Comparison of ENCODE assay signal across 10 mouse cellular contexts in the genomic region with DNA sequence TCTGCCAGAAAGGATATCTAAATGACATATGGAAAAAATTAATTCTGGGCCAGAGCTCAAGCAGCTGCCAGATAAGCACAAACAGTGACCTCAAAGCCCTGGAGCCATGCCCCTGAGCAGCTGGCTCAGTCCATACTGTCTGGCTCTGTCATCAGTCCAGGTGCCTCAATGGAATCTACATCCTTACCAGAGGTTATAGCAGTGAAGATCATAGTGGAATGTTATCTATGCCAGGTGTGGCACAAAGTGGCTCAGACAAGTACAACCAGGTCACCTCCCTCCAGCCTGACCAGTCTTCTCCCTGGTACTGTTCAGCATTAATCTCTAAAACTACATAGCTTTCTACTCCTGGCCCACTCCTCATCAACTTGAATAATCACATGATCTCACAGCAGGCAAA.
DNase-seq lines count a peak whose midpoint lies in the region; ATAC-seq and TF ChIP-seq lines count a peak whose summit lies in the region.
"Had no signal": no experiment of that assay in that cellular context is flagged by ENCODE, and none has a peak within 500 bp of the region (broad histone marks: within the 10 kb centered on the region; RNA-seq: fewer than 3 reads in every experiment).

No protein-coding gene starts in this region.

- H3K4me1 ChIP-seq in hindbrain, embryonic 11.5 days (replicated peaks; ENCODE audit: control insufficient read depth, insufficient read depth, low read length) = no peaks in the 10 kb centered on the region
- H3K4me1 ChIP-seq in hindbrain, embryonic 10.5 days (replicated peaks) = no peaks in the 10 kb centered on the region
- H3K4me1 ChIP-seq in hindbrain, embryonic 15.5 days (replicated peaks) = no peaks in the 10 kb centered on the region
- no peaks in the 10 kb centered on the region for H3K4me1 ChIP-seq in midbrain, embryonic 13.5 days (replicated peaks)
- no peaks in the 10 kb centered on the region for H3K4me1 ChIP-seq in thymus, adult 2 months (replicated peaks; ENCODE audit: control insufficient read depth, insufficient read depth, low read length)

- DNase-seq in hindbrain, embryonic 11.5 days (ENCODE audit: low spot score) = no peak
- no peak for DNase-seq in hindbrain, embryonic 10.5 days (ENCODE audit: low spot score)
- peak; percentile 18 for DNase-seq in adipocyte (ENCODE audit: low spot score)
- DNase-seq in left cerebral cortex, adult 8-10 months (ENCODE audit: low spot score in 2 of 2) = no peak
- no peak for DNase-seq in thymus, postnatal 14 days
- DNase-seq in thymus, adult 2 months = no peak
- DNase-seq: heart, adult 18-20 months; left cerebral cortex, postnatal 4 days had no signal

- H3K27ac ChIP-seq in hindbrain, embryonic 11.5 days (ENCODE audit: low read depth, low read length) = no peak overlapping the region
- H3K27ac ChIP-seq in hindbrain, embryonic 10.5 days = no peak overlapping the region
- H3K27ac ChIP-seq in hindbrain, embryonic 15.5 days (replicated peaks) = no peak overlapping the region
- H3K27ac ChIP-seq in midbrain, embryonic 13.5 days = no peak overlapping the region
- no peak overlapping the region for H3K27ac ChIP-seq in thymus, adult 2 months (ENCODE audit: control insufficient read depth, insufficient read depth, low read length)

- no peak for TF ChIP-seq POLR2A in thymus, adult 2 months (IDR thresholded peaks at IDR 0.05; ENCODE audit: control insufficient read depth, extremely low read depth, insufficient read depth, low read length, poor library complexity)

- no peaks in the 10 kb centered on the region for H3K27me3 ChIP-seq in hindbrain, embryonic 11.5 days (ENCODE audit: control insufficient read depth, insufficient read depth, low read length)
- no peaks in the 10 kb centered on the region for H3K27me3 ChIP-seq in hindbrain, embryonic 10.5 days (ENCODE audit: insufficient read depth, poor library complexity, severe bottlenecking)
- no peaks in the 10 kb centered on the region for H3K27me3 ChIP-seq in hindbrain, embryonic 15.5 days
- H3K27me3 ChIP-seq in midbrain, embryonic 13.5 days = no peaks in the 10 kb centered on the region
- no peaks in the 10 kb centered on the region for H3K27me3 ChIP-seq in thymus, adult 2 months (ENCODE audit: control insufficient read depth, insufficient read depth, low read length)

- no peak for TF ChIP-seq CTCF in thymus, adult 2 months (IDR thresholded peaks at IDR 0.05; ENCODE audit: borderline replicate concordance, control insufficient read depth, extremely low read depth, insufficient read depth, low read length, poor library complexity)

- ATAC-seq in hindbrain, embryonic 11.5 days (ENCODE audit: low FRiP score) = peak; percentile 52; the same call in 1 of the 2 replicates
- ATAC-seq in hindbrain, embryonic 15.5 days (ENCODE audit: low FRiP score, low read depth) = peak; percentile 56; the same call in 1 of the 2 replicates
- ATAC-seq in midbrain, embryonic 13.5 days = peak; percentile 74

- H3K4me3 ChIP-seq in hindbrain, embryonic 11.5 days (ENCODE audit: low read depth, low read length) = no peak overlapping the region
- no peak overlapping the region for H3K4me3 ChIP-seq in hindbrain, embryonic 10.5 days
- H3K4me3 ChIP-seq in hindbrain, embryonic 15.5 days = no peak overlapping the region
- no peak overlapping the region for H3K4me3 ChIP-seq in midbrain, embryonic 13.5 days (replicated peaks)
- H3K4me3 ChIP-seq in thymus, adult 2 months (ENCODE audit: control insufficient read depth, insufficient read depth, low read length) = no peak overlapping the region

- H3K36me3 ChIP-seq in hindbrain, embryonic 11.5 days (ENCODE audit: control insufficient read depth, insufficient read depth, low read length) = no peaks in the 10 kb centered on the region
- no peaks in the 10 kb centered on the region for H3K36me3 ChIP-seq in hindbrain, embryonic 10.5 days
- H3K36me3 ChIP-seq in hindbrain, embryonic 15.5 days = 0 out of 2 replicates have a peak, but pooled peaks cover 4% of the 10 kb centered on the region
- no peaks in the 10 kb centered on the region for H3K36me3 ChIP-seq in midbrain, embryonic 13.5 days
- H3K36me3 ChIP-seq in thymus, adult 2 months (ENCODE audit: control insufficient read depth, insufficient read depth, low read length) = no peaks in the 10 kb centered on the region

- H3K4me2 ChIP-seq in hindbrain, embryonic 11.5 days (replicated peaks; ENCODE audit: low read depth, low read length) = no peak overlapping the region
- no peak overlapping the region for H3K4me2 ChIP-seq in hindbrain, embryonic 15.5 days
- H3K4me2 ChIP-seq in midbrain, embryonic 13.5 days (replicated peaks) = no peak overlapping the region

- no peak overlapping the region for H3K9ac ChIP-seq in hindbrain, embryonic 11.5 days (ENCODE audit: low read depth, low read length)
- H3K9ac ChIP-seq in hindbrain, embryonic 15.5 days = no peak overlapping the region
- H3K9ac ChIP-seq in midbrain, embryonic 13.5 days (replicated peaks) = no peak overlapping the region

- H3K9me3 ChIP-seq in hindbrain, embryonic 11.5 days (ENCODE audit: control insufficient read depth, low read length) = peaks cover 9% of the 10 kb centered on the region
- H3K9me3 ChIP-seq in hindbrain, embryonic 10.5 days = peaks cover 65% of the 10 kb centered on the region
- peaks cover 28% of the 10 kb centered on the region for H3K9me3 ChIP-seq in hindbrain, embryonic 15.5 days
- H3K9me3 ChIP-seq in midbrain, embryonic 13.5 days = peaks cover 43% of the 10 kb centered on the region
